Mouse (Mus musculus) ovary, postnatal 36 days (tissue): ENCODE results near the gene Rab3gap1.

Experiments
- DNase-seq: peaks from one replicate; pipeline ENCODE4 v3.0.0; 2022; ENCODE audit warnings: low spot score, mixed read lengths

Gene Rab3gap1

DNA sequence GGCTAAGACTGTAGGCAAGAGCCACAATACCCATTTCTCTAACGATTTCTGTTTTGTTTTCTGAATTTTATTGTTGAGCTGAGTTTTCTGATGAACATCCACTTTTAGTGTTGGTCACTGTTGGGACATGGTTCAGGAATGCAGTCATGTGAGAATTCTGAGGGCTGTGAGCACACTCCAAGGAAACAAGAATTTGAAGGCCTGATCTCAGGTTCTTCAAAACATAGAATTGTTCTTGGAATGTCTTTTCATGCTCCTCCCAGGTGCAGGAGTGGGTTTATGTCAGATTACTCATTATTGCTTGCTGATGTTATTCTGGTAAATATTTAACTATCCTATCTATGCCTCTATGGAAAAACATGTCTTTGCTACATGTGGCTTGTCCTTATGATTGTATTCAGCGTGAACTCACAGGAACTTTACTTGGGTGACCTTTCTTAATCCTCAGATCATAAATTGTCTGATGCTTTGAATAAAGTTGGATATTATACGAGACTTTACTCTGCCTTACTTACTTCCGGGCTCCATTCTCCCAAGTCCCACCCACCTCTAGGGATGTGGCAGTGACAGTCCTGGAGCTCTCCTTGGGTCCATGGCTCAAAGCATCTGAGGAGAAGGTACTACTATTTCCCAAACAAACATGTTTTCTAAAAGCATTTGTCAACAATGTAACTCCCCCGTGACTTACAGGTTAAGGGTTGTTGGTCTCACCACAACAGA, 114.9 kb downstream of the Rab3gap1 start:
- no peak for DNase-seq

DNA sequence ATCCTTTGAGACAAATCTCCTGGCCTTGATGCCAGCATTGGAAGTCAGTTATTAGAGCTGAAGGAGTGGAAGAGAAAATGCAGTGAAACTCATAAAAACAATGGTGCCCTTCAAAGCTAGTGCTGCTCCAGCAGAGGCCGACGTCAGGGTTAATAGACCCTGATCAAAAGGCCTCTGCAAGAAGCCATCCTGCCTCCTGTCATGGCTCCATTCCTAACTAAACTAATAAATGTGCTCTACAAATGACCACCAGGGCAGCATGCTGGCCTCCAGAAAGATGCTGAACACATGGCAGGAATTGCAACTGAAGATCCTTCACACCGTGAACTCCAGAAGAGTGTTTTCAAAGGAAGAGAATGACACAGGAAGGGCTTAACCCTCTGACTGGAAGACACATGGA, 116.8 kb downstream of the Rab3gap1 start:
- peak; percentile 29 for DNase-seq

DNA sequence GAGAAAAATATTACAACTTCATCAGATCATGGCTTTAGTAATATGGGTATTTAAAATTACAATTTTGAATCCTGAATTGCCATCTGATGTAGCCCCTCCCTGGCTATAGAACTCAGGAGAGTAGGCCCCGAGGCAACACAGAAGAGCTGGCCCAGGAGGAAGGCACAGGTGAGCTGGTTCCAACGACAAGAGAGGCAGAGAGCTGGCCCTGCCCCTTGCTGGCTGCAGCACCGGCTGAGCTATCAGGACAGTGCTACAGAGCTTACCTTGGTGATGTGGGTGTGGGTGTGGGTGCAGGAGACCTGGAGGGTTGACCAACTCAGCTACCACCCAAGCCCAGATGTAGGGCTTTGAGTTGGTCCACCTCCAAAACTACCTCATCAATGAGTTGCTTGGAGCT, 119.7 kb downstream of the Rab3gap1 start:
- no peak for DNase-seq

DNA sequence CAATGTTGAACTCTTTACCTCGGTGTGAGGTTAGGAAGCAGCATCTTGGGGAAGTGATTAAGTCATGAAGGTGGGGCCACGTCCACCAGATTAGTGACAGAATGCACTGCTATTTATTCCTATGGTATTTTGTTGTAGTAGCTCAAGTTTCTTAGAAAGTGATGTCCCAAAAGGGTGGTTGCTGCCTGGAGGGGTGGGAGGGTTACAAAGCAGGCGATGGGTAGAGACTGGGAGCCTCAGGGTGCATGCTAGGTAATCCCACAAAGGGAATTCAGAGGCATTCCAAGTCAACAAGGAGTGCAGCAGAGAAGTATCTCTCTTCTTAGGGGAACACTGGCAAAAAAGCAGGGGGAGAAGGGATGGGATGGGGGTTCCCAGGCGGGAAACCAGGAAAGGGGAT, 120.8 kb downstream of the Rab3gap1 start:
- no peak for DNase-seq

DNA sequence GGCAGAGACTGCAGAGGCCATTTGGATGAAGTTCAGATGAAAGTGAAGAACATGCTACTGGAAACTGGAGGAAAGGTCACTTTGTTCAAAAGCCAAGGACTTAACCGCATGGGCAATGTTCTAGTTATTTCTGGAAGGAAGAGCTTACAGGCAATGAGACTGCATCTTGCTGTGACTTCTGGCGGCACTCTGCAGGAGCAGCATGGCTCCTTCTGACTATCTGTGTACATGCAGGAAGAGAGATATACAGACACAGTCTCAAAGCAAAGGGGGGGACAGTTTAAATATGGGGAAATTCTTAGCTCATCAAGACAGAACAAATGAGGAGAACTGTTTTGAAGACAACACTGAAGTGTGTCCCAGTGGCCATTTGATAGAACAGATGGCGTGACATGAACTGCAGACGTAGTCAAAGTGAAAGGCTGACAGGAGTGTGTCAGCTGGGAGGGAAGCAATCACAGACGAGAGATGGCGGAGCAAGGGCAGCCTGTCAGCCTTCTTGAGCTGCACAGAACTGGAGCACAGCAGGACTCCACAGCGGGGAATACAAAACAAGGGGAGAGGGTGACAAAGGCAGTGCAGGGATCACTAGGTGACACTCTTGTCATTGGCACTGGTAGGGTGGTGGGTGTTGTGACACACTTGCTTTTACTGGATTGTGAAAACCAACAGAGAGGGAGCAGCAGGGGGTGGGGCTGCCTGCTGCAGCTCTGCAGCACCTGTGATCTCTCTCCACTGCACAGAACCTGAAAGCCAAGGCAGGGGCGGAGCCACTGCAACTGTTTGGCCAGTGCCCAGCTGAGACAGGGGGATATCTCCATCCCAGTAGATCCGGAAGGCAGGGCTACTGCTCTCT, 121.5 kb downstream of the Rab3gap1 start:
- peak; percentile 31 for DNase-seq
